Mouse (Mus musculus) spleen, adult 2 months (tissue): ENCODE measurements around the gene Hlcs.

Experiments
- CTCF ChIP-seq: fragments of 200-500 bp; IDR thresholded peaks from 2 replicates; pipeline ENCODE4 v1.5.1; 2011; ENCODE audit warnings: mild to moderate bottlenecking, inconsistent platforms; ENCODE audit not compliant: insufficient read depth, insufficient read length, insufficient replicate concordance; ENCODE audit errors: extremely low read depth
- POLR2A ChIP-seq: fragments of 200-500 bp; IDR thresholded peaks from 2 replicates; pipeline ENCODE4 v1.6.1; 2011; ENCODE audit warnings: low read depth, low read length, inconsistent platforms

- no peak for TF ChIP-seq CTCF
- no peak for TF ChIP-seq POLR2A
Observed at GRCm38 (mm10) chr16:94249666-94250065, 63.7 kb downstream of the Hlcs start.
